Mouse (Mus musculus) spleen, postnatal 14 days (tissue): ENCODE measurements at regions not wholly inside any gene's neighbourhood (a gene's known extent, or its start where the extent isn't known, plus 50 kb on each side); places are given as distances from the start of the nearest gene placed in this dataset.

Experiments used
- DNase-seq, 2 experiments: peaks; one replicate each; pipeline ENCODE4 v3.0.0; 2021 to 2022; ENCODE audit warnings: low spot score in 2 of 2

GRCm38 (mm10) chr8:26524237-26524636, 404.9 kb downstream of the Gm45692 start:
- DNase-seq: no peak

DNA sequence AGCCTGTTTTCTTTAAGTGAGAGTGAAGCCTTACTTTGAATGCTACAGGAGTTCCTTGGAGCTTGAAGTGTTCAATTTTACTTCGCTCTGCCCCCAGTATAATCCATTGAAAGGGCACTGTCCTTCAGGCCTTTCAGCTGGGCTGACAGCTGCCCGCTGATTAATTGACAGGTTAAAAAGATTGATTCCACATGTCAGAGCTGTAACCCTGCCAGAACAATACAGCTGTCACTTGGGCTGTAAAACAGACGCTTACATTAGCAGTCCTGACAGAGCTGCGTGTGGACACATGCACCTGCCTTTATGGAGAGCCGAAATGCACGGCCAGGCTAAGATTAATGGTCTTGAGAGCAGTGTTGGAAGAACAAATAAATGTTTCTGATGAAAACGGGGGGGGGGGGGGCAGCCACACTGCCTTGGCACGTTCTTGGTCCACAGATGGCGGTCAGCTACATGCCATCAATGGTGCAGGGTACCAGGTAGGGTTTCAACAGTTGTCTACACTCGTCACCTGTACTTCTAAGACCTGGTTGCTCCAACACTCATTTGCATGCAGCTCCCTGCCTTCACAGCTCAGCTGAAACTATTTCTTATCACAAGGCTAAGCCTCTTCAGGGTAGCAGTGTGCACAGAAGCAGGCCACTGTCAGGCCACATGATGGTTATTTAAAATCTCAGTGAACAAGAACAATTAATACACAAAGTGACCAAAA, 407.3 kb downstream of the Gm45692 start:
- DNase-seq: no peak

DNA sequence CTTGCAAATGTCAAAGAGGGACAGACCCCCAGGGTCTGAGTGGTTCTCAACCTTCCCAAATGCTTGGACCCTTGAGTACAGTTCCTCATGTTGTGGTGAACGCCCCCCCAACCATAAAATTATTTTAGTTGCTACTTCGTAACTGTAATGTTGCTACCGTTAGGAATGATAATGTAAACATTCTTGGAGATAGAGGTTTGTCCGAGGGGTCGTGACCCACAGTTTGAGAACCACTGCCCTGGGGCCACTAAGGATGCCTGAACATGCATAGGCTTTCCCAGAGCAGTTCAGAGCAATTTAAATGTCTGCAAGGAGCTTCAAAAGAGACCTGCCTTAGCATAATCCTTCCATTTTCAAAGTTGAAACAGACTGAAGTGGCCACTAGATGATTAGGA, 407.8 kb downstream of the Gm45692 start:
- DNase-seq: no peak

GRCm38 (mm10) chr8:26529921-26530320, 410.6 kb downstream of the Gm45692 start:
- no peak for DNase-seq

DNA sequence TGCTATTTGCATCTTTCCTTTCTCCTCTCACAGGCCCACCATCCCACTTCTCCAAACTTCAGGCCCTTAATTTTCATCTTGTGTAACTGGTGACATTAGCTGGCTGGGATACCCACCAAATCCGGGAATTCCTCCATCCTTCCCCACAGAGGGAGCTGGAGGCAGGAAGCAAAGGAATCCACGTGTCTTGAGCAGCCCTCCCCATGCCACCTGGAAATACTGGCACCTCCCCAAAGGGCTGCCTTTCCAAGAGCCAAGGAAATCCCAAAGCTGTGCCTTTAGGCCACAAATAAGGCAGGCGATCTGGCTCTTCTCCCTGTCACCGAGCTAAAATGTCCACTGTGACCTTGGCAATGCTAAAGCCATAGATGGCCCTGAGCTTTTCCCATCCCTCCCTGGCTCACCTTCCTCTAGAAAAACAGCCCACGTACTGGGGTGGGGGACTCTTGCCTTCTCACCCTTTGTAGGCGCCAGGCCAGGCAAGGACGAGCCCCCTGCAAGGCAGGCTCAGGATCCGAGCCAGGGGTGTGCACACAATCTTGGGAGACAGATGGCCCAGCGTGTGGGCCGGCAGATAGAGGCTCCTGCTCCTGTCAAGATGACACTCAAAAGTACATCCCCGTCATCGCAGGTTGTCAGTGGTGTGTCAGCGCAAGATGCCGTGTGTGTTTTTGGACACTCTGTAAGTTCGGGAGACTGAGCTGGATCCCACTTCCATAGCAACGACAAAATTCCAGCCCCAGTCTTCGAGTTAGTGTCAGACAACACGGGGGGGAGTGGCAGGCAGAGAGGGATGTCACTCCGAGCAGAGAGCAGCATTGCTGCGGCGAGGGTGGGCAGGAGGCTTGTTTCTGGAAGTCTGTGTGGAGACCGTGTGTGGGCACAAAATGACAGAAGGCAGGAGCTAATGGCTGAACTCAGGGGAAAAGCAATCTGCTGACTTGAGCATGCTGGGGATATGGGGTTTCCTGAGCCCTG, 414.4 kb downstream of the Gm45692 start:
- DNase-seq: no peak

- DNase-seq: no peak
Measured at GRCm38 (mm10) chr8:26535816-26536215, 416.5 kb downstream of the Gm45692 start.

GRCm38 (mm10) chr8:26553691-26554090, 423.4 kb upstream of the Zfp703 start:
- DNase-seq: no peak

DNA sequence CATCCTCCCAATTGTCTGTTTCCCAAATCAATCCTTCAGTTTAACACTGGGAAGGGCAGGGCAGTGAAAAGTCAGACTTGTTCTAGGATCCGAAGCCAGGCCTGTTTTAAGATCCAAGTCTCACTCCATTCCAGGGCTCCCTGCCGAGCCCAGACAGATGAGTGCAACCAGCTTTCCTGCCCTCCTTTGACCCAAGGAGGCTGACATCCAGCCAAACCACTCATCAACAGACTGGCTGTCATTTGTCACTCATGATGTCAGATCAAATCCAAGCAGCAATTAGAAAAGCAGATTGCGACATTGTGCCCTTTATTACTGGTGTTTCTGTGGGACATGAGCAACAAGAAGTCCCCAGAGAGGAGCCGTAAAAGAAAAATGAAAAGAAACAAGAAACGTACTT, 417.9 kb upstream of the Zfp703 start:
- DNase-seq: no peak

GRCm38 (mm10) chr8:26563151-26563550, 414.0 kb upstream of the Zfp703 start:
- DNase-seq: no peak

DNA sequence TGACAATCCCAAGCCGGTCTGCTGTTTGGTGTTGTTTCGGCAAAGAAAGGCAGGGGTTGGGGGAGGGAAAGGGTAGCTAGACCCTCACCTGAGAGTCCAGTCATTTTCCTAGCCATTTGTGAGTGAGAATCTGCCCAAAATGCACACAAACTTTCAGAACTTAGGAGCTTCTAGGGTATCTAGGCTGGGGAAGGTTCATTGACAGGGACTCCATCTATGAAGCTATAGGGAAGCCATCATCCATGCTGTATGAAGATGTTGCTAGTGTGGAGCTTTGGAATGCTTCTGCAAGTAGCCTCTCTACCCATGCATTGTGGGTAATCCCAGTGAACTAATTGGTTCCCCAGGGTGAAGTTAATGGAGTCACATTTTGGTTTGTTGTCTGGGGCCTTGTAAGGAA, 412.9 kb upstream of the Zfp703 start:
- DNase-seq: no peak

DNA sequence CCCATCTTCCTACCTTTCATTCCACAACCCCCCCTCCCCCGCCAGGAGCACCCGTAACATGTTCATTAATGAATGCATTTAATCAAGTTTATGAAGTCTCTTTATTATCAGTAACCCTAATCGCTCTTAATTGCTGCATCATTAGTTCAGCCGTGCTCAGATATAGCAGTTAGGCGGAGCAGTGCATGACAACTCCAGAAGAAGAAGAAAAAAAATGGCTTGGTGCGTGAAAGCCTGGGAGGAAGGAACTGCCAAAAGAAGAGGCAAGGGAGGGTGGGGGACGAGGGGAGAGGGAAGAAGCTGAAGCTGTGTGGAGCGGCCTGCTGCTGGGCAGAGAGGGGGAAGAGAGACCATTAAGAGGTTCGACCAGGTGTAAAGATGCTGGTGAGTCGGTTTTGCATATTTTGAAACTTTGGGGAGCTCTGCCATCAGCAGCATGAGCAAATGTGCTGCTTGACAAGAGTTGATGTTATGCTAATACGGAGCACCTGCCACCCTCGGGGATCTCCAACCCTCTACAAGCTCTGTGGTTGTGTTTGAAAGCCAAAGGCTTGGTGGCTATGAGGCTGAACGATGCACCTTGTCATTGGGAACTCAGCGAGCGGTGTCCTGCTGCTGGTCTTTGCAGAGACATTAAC, 408.6 kb upstream of the Zfp703 start:
- no peak for DNase-seq

DNA sequence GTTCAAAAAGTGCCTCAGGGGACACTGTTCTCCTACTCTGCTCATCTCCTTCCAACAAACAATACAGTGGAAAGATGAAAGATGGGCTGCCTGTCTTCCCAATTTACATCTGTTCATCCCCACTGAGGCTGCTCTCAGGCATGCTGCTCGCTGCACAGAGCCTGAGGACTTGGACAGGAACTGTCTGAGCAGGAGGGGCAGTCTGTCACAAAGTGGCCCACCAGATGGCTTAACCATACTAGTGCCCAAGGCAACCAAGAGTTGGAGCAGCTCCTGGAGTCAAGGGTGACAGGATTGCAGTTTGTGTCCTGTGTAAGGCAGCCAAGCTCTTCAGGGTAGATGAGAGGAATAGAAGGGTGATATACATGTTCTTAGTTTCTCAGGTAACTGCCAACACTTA, 388.3 kb upstream of the Zfp703 start:
- DNase-seq: no peak

DNA sequence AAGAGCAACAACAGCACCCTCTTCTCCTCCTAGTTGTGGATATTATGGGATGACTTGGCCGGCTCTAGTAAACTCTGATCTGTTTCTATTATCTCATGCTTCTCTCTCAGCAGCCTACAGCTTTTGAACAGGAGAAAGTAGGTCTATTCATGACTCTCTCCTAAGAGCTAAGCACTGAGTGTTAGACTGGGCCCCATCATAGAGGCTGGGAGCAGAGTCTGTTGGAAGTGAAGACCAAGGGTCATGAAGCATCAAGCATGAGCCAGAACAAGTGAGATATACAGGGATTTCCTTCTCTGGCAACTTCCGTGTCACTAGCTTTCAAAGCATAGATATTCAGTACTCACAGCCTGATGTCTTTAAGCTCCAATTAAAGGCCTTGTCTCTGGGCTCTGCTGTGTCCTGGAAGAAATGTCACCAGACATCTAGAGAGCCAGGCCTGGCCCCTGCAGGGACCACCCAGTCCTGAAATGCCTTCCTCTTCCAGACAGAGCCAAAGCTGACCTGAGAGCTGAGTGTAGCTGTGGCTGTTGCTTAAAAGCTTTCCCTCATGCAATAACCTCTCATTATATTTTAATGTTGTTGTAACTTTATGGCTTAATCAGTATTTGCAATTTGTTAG, 386.4 kb upstream of the Zfp703 start:
- DNase-seq: no peak

GRCm38 (mm10) chr8:26591266-26591665, 385.9 kb upstream of the Zfp703 start:
- no peak for DNase-seq

DNA sequence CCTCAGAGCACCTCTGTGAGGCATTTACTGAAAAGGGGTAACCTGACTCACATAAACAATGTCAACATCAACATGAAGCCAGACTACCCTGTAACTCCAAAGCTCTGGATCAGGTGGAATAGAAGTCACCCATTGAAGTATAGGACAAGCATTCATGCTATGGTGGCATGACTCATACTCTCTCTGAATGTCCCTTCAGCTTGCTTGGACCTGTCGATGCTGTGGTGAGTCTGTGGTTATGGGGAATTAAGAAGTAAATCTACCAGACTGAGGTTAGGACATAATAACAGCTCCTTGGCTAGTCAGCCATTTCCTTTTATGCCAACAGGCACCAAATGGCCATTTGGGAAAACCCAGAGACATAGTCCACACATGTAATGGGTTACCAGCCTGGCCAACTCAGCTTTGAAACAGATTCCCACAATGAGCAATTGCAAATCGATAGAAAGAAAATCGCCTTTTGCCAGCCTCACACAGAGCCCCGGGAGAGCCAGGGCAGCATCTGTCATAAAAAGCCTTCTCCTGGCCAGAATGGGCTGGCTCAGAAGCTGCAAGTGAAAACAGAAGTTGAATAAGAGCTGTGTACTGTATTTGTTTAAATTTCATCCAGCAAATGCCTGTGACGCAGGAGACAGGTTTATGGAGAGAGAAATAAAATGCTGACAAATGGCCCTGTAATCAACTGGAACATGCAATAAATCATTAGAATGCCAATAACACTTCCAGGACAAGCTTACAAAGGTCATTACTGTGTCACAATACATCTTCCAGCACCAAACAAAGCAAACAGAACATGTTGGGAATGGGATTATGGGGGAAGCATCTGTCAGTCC, 383.4 kb upstream of the Zfp703 start:
- no peak for DNase-seq

- DNase-seq: no peak
Measured at GRCm38 (mm10) chr8:26594369-26594920, 382.7 kb upstream of the Zfp703 start.

DNA sequence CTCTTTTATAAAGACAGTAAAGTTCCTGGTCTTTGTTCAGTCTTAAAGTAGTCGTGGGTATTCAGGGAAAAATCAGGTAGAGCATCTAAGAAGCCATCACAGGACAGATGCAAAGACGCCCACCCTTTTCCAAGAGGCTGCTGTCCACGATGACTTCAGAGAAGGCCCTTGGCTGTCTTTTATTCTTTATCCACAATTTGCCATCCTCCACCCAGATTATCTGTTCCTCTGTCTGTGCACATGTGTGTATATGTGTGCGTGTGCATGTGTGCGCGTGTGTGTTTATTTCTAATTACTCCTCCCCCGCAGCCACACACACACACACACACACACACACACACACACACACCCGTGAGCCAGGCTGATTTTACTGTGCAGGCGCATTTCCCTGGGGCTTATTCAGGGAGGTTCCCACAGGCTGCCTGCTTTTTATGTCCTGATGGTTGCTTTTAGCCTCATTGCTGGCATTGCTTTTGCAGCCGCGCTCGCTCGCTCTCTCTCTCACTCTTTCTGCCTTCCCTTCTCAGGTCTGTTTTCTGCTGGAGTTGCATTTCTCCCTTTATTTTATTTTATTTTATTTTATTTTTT, 381.6 kb upstream of the Zfp703 start:
- DNase-seq: no peak

- no peak for DNase-seq
Measured at GRCm38 (mm10) chr8:26596665-26597362, 380.3 kb upstream of the Zfp703 start.

GRCm38 (mm10) chr8:26598520-26598919, 378.6 kb upstream of the Zfp703 start:
- DNase-seq: no peak

DNA sequence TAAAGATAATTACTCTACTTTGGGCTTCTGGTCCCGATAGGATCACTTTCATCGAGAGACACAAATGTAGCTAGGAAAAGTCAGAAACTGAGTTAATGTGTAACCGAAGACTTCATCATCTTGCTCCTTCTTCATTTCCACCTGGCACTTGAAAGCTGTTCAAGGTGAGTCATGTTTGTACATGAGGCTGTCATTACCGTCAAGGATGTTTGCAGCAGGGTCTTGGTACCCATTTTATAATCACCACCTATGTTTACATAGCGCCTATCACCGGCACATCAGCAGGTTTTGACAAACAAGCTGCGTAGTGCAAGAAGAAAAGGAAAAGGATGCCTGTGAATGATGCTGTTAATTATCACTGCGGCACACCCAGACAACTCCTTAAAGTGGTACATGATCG, 377.0 kb upstream of the Zfp703 start:
- no peak for DNase-seq
